Mouse (Mus musculus) inflammation-experienced regulatory T-cells, adult 6 months (primary cell): ENCODE measurements at regions not wholly inside any gene's neighbourhood (a gene's known extent, or its start where the extent isn't known, plus 50 kb on each side); places are given as distances from the start of the nearest gene placed in this dataset.
"Not testable (repeated sequence)": the region's sequence is repeated elsewhere in the genome, so short reads cannot be mapped to it uniquely, and the experiment has no call there.

Experiments used
- ATAC-seq: one replicate; pipeline ENCODE4 v1.8.0; 2017

GRCm38 (mm10) chr12:114757948-114758347, 1214.2 kb downstream of the Adam6a start:
- not testable (repeated sequence) for ATAC-seq

- peak; percentile 41 for ATAC-seq
Measured at GRCm38 (mm10) chr12:114764211-114764610, 1220.5 kb downstream of the Adam6a start.

DNA sequence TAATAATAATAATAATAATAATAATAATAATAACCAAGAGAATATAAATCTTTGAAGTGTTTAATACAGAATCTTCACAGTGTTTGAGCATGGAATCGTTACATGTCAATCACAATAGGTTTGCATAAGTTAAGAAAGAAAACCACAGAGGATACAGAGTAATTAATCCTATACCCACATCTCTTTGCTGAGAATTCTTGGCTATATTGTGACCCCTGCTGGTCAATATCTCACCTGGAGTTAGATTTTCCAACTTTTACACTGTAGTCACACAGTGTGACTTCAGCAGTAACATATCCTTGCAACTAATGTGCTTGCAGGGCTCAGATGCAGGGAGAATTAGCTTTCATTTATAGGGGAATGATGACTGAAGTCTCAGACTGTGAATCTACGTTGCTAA, 1231.7 kb downstream of the Adam6a start:
- ATAC-seq: not testable (repeated sequence)

DNA sequence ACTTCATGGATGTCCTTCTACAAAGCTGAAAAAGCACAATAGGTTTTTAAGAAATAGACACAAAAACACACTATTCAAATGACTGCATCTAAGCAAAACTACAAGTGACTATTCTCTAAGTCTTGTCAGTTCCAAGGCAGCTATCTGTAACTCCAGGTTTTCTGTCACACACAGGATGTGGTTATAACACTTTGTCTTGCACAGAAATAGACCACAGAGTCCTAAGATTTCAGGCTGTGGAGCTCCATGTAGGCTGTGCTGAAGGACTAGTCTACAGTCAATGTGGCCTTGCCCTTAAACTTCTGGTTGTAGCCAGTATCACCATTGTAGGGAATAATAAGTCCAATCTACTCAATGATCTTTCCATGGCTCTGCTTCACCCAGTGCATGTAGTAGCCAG, 1243.1 kb upstream of the Zfp386 start:
- ATAC-seq: peak; percentile 60

- no peak for ATAC-seq
Measured at GRCm38 (mm10) chr12:114809186-114809585, 1238.3 kb upstream of the Zfp386 start.

DNA sequence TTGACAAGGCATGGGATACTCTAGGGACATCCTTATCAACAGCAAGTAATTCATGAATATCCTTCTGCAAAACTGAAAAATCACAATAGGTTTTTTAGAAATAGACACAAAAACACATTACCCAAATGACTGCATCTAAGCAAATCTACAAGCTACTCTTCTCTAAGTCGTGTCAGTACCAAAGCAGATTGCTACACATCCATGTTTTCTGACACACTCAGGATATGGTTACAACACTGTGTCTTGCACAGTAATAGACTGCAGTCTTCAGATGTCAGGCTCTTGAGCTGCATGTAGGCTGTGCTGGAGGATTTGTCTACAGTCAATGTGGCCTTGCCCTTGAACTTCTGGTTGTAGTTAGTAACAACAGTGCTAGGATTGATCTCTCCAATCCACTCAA, 1230.7 kb upstream of the Zfp386 start:
- ATAC-seq: not testable (repeated sequence)

DNA sequence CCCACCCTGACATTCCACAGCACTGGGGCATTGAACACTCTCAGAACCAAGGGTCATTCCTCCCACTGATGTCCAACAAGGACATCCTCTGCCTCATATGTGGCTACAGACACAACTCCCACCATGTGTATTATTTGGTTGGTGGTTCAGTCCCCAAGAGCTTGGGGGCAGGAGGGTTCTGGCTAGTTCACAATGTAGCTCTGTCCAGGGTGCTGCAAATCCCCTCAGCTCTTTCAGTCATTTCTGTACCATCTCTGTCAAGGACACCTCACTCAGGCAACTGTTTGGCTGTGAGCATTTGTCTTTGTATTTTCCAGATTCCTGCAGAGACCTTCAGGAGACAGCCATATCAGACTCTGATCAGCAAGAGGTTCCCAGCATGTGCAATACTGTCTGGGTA, 1214.6 kb upstream of the Zfp386 start:
- no peak for ATAC-seq
